In the genomic region with DNA sequence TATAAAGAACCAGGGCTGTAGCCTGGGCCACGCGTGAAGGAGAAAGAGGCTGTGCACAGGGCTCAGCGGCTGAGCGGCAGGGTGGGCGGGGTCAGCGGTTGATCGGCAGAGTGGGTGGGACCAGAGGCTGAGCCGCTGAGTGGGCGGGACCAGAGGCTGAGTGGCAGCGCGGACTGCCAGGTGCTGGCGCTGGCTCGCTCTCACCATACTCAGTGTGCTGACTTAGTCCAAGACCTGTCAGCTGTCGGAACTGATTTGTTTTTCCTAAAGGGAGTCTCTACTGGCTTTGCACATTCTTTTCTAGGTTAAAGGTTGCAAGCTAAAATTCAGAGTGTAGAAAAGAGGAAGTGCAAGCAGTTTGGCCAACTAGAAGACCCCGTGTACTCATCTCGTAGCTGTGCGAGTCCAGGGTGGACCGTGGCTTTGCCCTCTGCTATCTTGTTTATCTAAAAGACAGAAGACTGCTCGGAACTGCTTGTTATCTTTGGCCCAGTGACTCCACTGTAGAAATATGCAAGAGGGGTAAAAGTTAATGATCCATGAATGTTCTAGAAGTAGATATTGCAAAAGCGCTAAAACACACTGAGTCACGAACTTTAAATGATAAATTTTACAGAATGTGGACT, we compare ENCODE assay signal across 8 mouse cellular contexts. TPM values are rescaled to one million over a fixed set of nuclear protein-coding genes. Genes with fewer than 3 reads are reported as not detected.
A peak's percentile ranks its signal among the peaks of the same experiment; 100 is the strongest.
DNase-seq lines count a peak whose midpoint lies in the region; ATAC-seq and TF ChIP-seq lines count a peak whose summit lies in the region.

No protein-coding gene starts in this region.

- H3K4me1 ChIP-seq in brown adipose tissue, adult 24 weeks (ENCODE audit: control insufficient read depth, insufficient read depth, insufficient read length, low read length): peaks cover 21% of the 10 kb centered on the region
- H3K4me1 ChIP-seq in heart, embryonic 12.5 days (replicated peaks): peaks cover 34% of the 10 kb centered on the region
- H3K4me1 ChIP-seq in kidney, postnatal 0 days (replicated peaks; ENCODE audit: insufficient read depth, low read length): peaks cover 32% of the 10 kb centered on the region
- peaks cover 3 to 22% of the 10 kb centered on the region in 2 experiments for H3K4me1 ChIP-seq in liver, embryonic 14.5 days (replicated peaks; ENCODE audit: control insufficient read depth in 2 of 2, insufficient read depth in 2 of 2, low read length in 1 of 2)
- peaks cover 26% of the 10 kb centered on the region for H3K4me1 ChIP-seq in stomach, embryonic 16.5 days (ENCODE audit: control insufficient read depth, insufficient read depth, low read length)

- H3K27me3 ChIP-seq in heart, embryonic 12.5 days (replicated peaks): no peaks in the 10 kb centered on the region
- H3K27me3 ChIP-seq in kidney, postnatal 0 days (ENCODE audit: insufficient read depth, low read length): no peaks in the 10 kb centered on the region
- H3K27me3 ChIP-seq in liver, embryonic 14.5 days (ENCODE audit: control insufficient read depth, insufficient read depth, low read length): no peaks in the 10 kb centered on the region
- H3K27me3 ChIP-seq in stomach, embryonic 16.5 days (ENCODE audit: control insufficient read depth, insufficient read depth, low read length): no peaks in the 10 kb centered on the region

- no peaks in the 10 kb centered on the region for H3K36me3 ChIP-seq in heart, embryonic 12.5 days
- H3K36me3 ChIP-seq in kidney, postnatal 0 days (ENCODE audit: insufficient read depth, low read length): no peaks in the 10 kb centered on the region
- no peaks in the 10 kb centered on the region for H3K36me3 ChIP-seq in liver, embryonic 14.5 days (replicated peaks; ENCODE audit: control insufficient read depth, insufficient read depth, low read depth)
- H3K36me3 ChIP-seq in stomach, embryonic 16.5 days (ENCODE audit: control insufficient read depth, insufficient read depth, low read length): no peaks in the 10 kb centered on the region

- H3K9me3 ChIP-seq in heart, embryonic 12.5 days (replicated peaks): no peaks in the 10 kb centered on the region
- no peaks in the 10 kb centered on the region for H3K9me3 ChIP-seq in kidney, postnatal 0 days (replicated peaks; ENCODE audit: low read length)
- H3K9me3 ChIP-seq in liver, embryonic 14.5 days (ENCODE audit: control insufficient read depth, low read length): no peaks in the 10 kb centered on the region
- no peaks in the 10 kb centered on the region for H3K9me3 ChIP-seq in stomach, embryonic 16.5 days (replicated peaks; ENCODE audit: control insufficient read depth, low read length)

- no peak for TF ChIP-seq CTCF in kidney, postnatal 0 days (IDR thresholded peaks at IDR 0.05; ENCODE audit: low read depth)
- no peak for TF ChIP-seq CTCF in liver, embryonic 14.5 days (IDR thresholded peaks at IDR 0.05; ENCODE audit: low read depth)

- peak overlapping the region; percentile 74 for H3K4me2 ChIP-seq in heart, embryonic 12.5 days
- peak overlapping the region; percentile 54 for H3K4me2 ChIP-seq in kidney, postnatal 0 days (ENCODE audit: low read length)
- H3K4me2 ChIP-seq in liver, embryonic 14.5 days (ENCODE audit: low read depth): peak overlapping the region; percentile 58
- peak overlapping the region; percentile 61 for H3K4me2 ChIP-seq in stomach, embryonic 16.5 days (ENCODE audit: low read depth, low read length)

- ATAC-seq in erythroid progenitor cell, adult 5-6 weeks (replicated peaks; ENCODE audit: low FRiP score, poor library complexity, severe bottlenecking): peak; percentile 95
- ATAC-seq in heart, embryonic 12.5 days (ENCODE audit: insufficient number of reproducible peaks, low FRiP score): peak; percentile 85
- peak; percentile 88 for ATAC-seq in kidney, postnatal 0 days (replicated peaks; ENCODE audit: low FRiP score, low read depth)
- peak; percentile 87 for ATAC-seq in liver, embryonic 14.5 days (ENCODE audit: insufficient read depth)
- ATAC-seq in stomach, embryonic 16.5 days (ENCODE audit: insufficient read depth, low FRiP score): peak; percentile 88

- peak overlapping the region; percentile 57 for H3K9ac ChIP-seq in heart, embryonic 12.5 days
- 0 out of 2 replicates have a peak overlapping the region, but pooled peaks have one; percentile 27 for H3K9ac ChIP-seq in kidney, postnatal 0 days (ENCODE audit: low read depth, low read length)
- no peak overlapping the region for H3K9ac ChIP-seq in liver, embryonic 14.5 days (replicated peaks)
- peak overlapping the region; percentile 51; the same call in 1 of the 2 replicates for H3K9ac ChIP-seq in stomach, embryonic 16.5 days (ENCODE audit: low read length)

- peak; percentile 89 for DNase-seq in CD4-positive helper T cell, adult 2 months (ENCODE audit: low read depth, low spot score)
- peak; percentile 94 for DNase-seq in kidney, postnatal 0 days (ENCODE audit: low spot score)
- DNase-seq in liver, embryonic 14.5 days (ENCODE audit: low read depth in 3 of 3, low spot score in 3 of 3): peak; percentile 56 to 61 (median 59)
- DNase-seq in neural tube, embryonic 10.5 days (ENCODE audit: extremely low spot score, low spot score): peak; percentile 76

- 6% methylated on average over 21 of the region's 21 CpGs for WGBS in heart, embryonic 12.5 days
- WGBS in kidney, postnatal 0 days: 2% methylated on average over 21 of the region's 21 CpGs
- 4% methylated on average over 21 of the region's 21 CpGs for WGBS in liver, embryonic 14.5 days (ENCODE audit: insufficient replicate concordance)
- 4% methylated on average over 21 of the region's 21 CpGs for WGBS in stomach, embryonic 16.5 days

- peak overlapping the region; percentile 85 for H3K27ac ChIP-seq in brown adipose tissue, adult 24 weeks (replicated peaks; ENCODE audit: low read depth, low read length)
- H3K27ac ChIP-seq in heart, embryonic 12.5 days (ENCODE audit: poor library complexity, severe bottlenecking): no peak overlapping the region
- peak overlapping the region; percentile 70 for H3K27ac ChIP-seq in kidney, postnatal 0 days
- H3K27ac ChIP-seq in liver, embryonic 14.5 days: no peak overlapping the region
- peak overlapping the region; percentile 71 for H3K27ac ChIP-seq in stomach, embryonic 16.5 days (ENCODE audit: low read length)

- H3K4me3 ChIP-seq in brown adipose tissue, adult 24 weeks (ENCODE audit: insufficient read depth, low read depth, low read length): peak overlapping the region; percentile 23
- peak overlapping the region; percentile 36 for H3K4me3 ChIP-seq in heart, embryonic 12.5 days
- H3K4me3 ChIP-seq in kidney, postnatal 0 days (replicated peaks; ENCODE audit: low read depth, low read length): no peak overlapping the region
- peak overlapping the region; percentile 18 to 22; a peak in 2 of 4 replicates for H3K4me3 ChIP-seq in liver, embryonic 14.5 days (ENCODE audit: insufficient read depth in 1 of 2, low read depth in 2 of 2, low read length in 2 of 2)
- peak overlapping the region; percentile 35 for H3K4me3 ChIP-seq in stomach, embryonic 16.5 days (replicated peaks; ENCODE audit: low read length)

- TF ChIP-seq EP300 in liver, embryonic 14.5 days (IDR thresholded peaks at IDR 0.05; ENCODE audit: low read depth): no peak

RNA-seq across cellular contexts. Expression of a gene that starts 19.8 kb away (rescaled TPM):
- polyA plus RNA-seq in brown adipose tissue, adult 24 weeks (2012; ENCODE audit: insufficient read depth, insufficient read length, missing spikeins): 66.4 and 85.8 TPM in 2 replicates
- 2.5 TPM in 2 replicates for total RNA-seq in erythroid progenitor cell, adult 5-6 weeks (2015; ENCODE audit: low replicate concordance)
- total RNA-seq in erythroid progenitor cell, adult 5-6 weeks (2017; ENCODE audit: low replicate concordance): 3.2 and 11.8 TPM in 2 replicates
- 11.4 and 12.7 TPM in 2 replicates for polyA plus RNA-seq in heart, embryonic 12.5 days (2016; fragmentation: Nextera tagmentation; extraction: Ambion mirVana)
- polyA plus RNA-seq in kidney, postnatal 0 days (2015; fragmentation: Nextera tagmentation; extraction: Ambion mirVana): 27.2 and 27.8 TPM in 2 replicates
- polyA plus RNA-seq in liver, embryonic 14.5 days (2012; rRNA removed): 8.3 and 9.6 TPM in 2 replicates
- polyA plus RNA-seq in liver, embryonic 14.5 days (2014; fragmentation: Nextera tagmentation; extraction: Ambion mirVana): 7.9 and 9.1 TPM in 2 replicates
- 14.9 and 15.2 TPM in 2 replicates for polyA plus RNA-seq in stomach, embryonic 16.5 days (2015; fragmentation: Nextera tagmentation; extraction: Ambion mirVana)

RNA-seq across cellular contexts. Expression of a gene that starts 34.2 kb away (rescaled TPM):
- polyA plus RNA-seq in brown adipose tissue, adult 24 weeks (2012; ENCODE audit: insufficient read depth, insufficient read length, missing spikeins): 24.3 and 32.5 TPM in 2 replicates
- total RNA-seq in erythroid progenitor cell, adult 5-6 weeks (2015; ENCODE audit: low replicate concordance): 0.72 TPM in 1 of 2 replicates, not detected in the other
- total RNA-seq in erythroid progenitor cell, adult 5-6 weeks (2017; ENCODE audit: low replicate concordance): not detected in 2 replicates
- polyA plus RNA-seq in heart, embryonic 12.5 days (2016; fragmentation: Nextera tagmentation; extraction: Ambion mirVana): 5.4 and 5.7 TPM in 2 replicates
- polyA plus RNA-seq in kidney, postnatal 0 days (2015; fragmentation: Nextera tagmentation; extraction: Ambion mirVana): 10.7 and 11.6 TPM in 2 replicates
- polyA plus RNA-seq in liver, embryonic 14.5 days (2012; rRNA removed): 0.23 and 0.25 TPM in 2 replicates
- 0.46 and 0.56 TPM in 2 replicates for polyA plus RNA-seq in liver, embryonic 14.5 days (2014; fragmentation: Nextera tagmentation; extraction: Ambion mirVana)
- polyA plus RNA-seq in stomach, embryonic 16.5 days (2015; fragmentation: Nextera tagmentation; extraction: Ambion mirVana): 14.6 and 17.0 TPM in 2 replicates

Comparison
In these comparisons a context has a peak if more than half of its experiments do, and no peak if none do; other contexts are left out.
1. H3K27ac ChIP-seq: peak in brown adipose tissue, adult 24 weeks (single experiment), kidney, postnatal 0 days (single experiment) and stomach, embryonic 16.5 days (single experiment); none in heart, embryonic 12.5 days (single experiment) and liver, embryonic 14.5 days (single experiment).
2. Peak in every context shown above with its lines, with median percentiles within 50 percentile points of each other: DNase-seq, ATAC-seq and H3K4me2 ChIP-seq.